Mouse (Mus musculus) ZHBTc4 (cell line): ENCODE data around the gene Tfr2.

Experiments
- DNase-seq: peaks from one replicate; pipeline ENCODE4 v3.0.0-alpha.2; 2011; ENCODE audit warnings: low read depth, low spot score

Tfr2 gene

GRCm38 (mm10) chr5:137569665-137570064 lies at the start of gene Tfr2:
Tfr2 (plus strand) TSS chr5:137569840.
- peak; percentile 88 for DNase-seq

- peak; percentile 67 for DNase-seq
Measured at GRCm38 (mm10) chr5:137521861-137522260, 47.8 kb upstream of the Tfr2 start.

GRCm38 (mm10) chr5:137522711-137523110 lies 46.9 kb upstream of the Tfr2 start:
- DNase-seq = no peak

GRCm38 (mm10) chr5:137523396-137524250 lies 46.0 kb upstream of the Tfr2 start:
- peak; percentile 60 for DNase-seq

- DNase-seq = no peak
Measured at GRCm38 (mm10) chr5:137524251-137524515, 45.5 kb upstream of the Tfr2 start.

- no peak for DNase-seq
Measured at GRCm38 (mm10) chr5:137524671-137525070, 45.0 kb upstream of the Tfr2 start.

- DNase-seq = no peak
Measured at GRCm38 (mm10) chr5:137525511-137525910, 44.1 kb upstream of the Tfr2 start.

- DNase-seq = peak; percentile 51
Measured at GRCm38 (mm10) chr5:137526192-137526936, 43.3 kb upstream of the Tfr2 start.

- DNase-seq = no peak
Measured at GRCm38 (mm10) chr5:137527413-137527812, 42.2 kb upstream of the Tfr2 start.

- no peak for DNase-seq
Measured at GRCm38 (mm10) chr5:137528247-137528968, 41.2 kb upstream of the Tfr2 start.

GRCm38 (mm10) chr5:137529221-137529995 lies 40.2 kb upstream of the Tfr2 start:
- no peak for DNase-seq

GRCm38 (mm10) chr5:137530075-137530474 lies 39.6 kb upstream of the Tfr2 start:
- no peak for DNase-seq

- peak; percentile 61 for DNase-seq
Measured at GRCm38 (mm10) chr5:137530588-137531413, 38.8 kb upstream of the Tfr2 start.

- DNase-seq = no peak
Measured at GRCm38 (mm10) chr5:137531414-137532130, 38.1 kb upstream of the Tfr2 start.

GRCm38 (mm10) chr5:137532131-137532807 lies 37.4 kb upstream of the Tfr2 start:
- DNase-seq = no peak

- no peak for DNase-seq
Measured at GRCm38 (mm10) chr5:137532808-137533116, 36.9 kb upstream of the Tfr2 start.

- DNase-seq = peak; percentile 99
Measured at GRCm38 (mm10) chr5:137533117-137533827, 36.4 kb upstream of the Tfr2 start, which contains the start of the genes Epo and Gnb2. Epo (minus strand) TSS chr5:137533242. Gnb2 (minus strand) TSS chr5:137533510.

- no peak for DNase-seq
Measured at GRCm38 (mm10) chr5:137534762-137535161, 34.9 kb upstream of the Tfr2 start.

- no peak for DNase-seq
Measured at GRCm38 (mm10) chr5:137535318-137535717, 34.3 kb upstream of the Tfr2 start.
